Mouse (Mus musculus): ENCODE measurements at regions not wholly inside any gene's neighbourhood (a gene's known extent, or its start where the extent isn't known, plus 50 kb on each side); places are given as distances from the start of the nearest gene placed in this dataset.
"Not testable (repeated sequence)": the region's sequence is repeated elsewhere in the genome, so short reads cannot be mapped to it uniquely, and the experiment has no call there.

- DNase-seq (ENCODE audit: low spot score) = peak; percentile 8
These were observed 229.5 kb upstream of the Arglu1 start for GRCm38 (mm10) chr8:8919582-8920503.

GRCm38 (mm10) chr8:8919040-8919439, 228.7 kb upstream of the Arglu1 start:
- DNase-seq (ENCODE audit: low spot score) = no peak

GRCm38 (mm10) chr8:8907478-8908165, 217.3 kb upstream of the Arglu1 start:
- DNase-seq (ENCODE audit: low spot score) = no peak

GRCm38 (mm10) chr8:8892996-8893395, 202.7 kb upstream of the Arglu1 start:
- DNase-seq (ENCODE audit: low spot score) = no peak

GRCm38 (mm10) chr8:8877286-8877685, 187.0 kb upstream of the Arglu1 start:
- no peak for DNase-seq (ENCODE audit: low spot score)

GRCm38 (mm10) chr8:8876879-8877278, 186.6 kb upstream of the Arglu1 start:
- no peak for DNase-seq (ENCODE audit: low spot score)

- DNase-seq (ENCODE audit: low spot score) = no peak
These were observed 186.1 kb upstream of the Arglu1 start for GRCm38 (mm10) chr8:8876469-8876868.

- no peak for DNase-seq (ENCODE audit: low spot score)
These were observed 181.6 kb upstream of the Arglu1 start for GRCm38 (mm10) chr8:8871938-8872337.

- no peak for DNase-seq (ENCODE audit: low spot score)
These were observed 180.7 kb upstream of the Arglu1 start for GRCm38 (mm10) chr8:8871039-8871438.

- DNase-seq (ENCODE audit: low spot score) = no peak
These were observed 180.2 kb upstream of the Arglu1 start for GRCm38 (mm10) chr8:8870487-8870886.

- no peak for DNase-seq (ENCODE audit: low spot score)
These were observed 179.0 kb upstream of the Arglu1 start for GRCm38 (mm10) chr8:8869338-8869737.

- DNase-seq (ENCODE audit: low spot score) = no peak
These were observed 177.6 kb upstream of the Arglu1 start for GRCm38 (mm10) chr8:8867924-8868323.

- no peak for DNase-seq (ENCODE audit: low spot score)
These were observed 176.9 kb upstream of the Arglu1 start for GRCm38 (mm10) chr8:8867126-8867777.

- DNase-seq (ENCODE audit: low spot score) = no peak
These were observed 172.4 kb upstream of the Arglu1 start for GRCm38 (mm10) chr8:8862767-8863166.

- DNase-seq (ENCODE audit: low spot score) = no peak
These were observed 171.1 kb upstream of the Arglu1 start for GRCm38 (mm10) chr8:8861331-8861940.

- DNase-seq (ENCODE audit: low spot score) = no peak
These were observed 168.3 kb upstream of the Arglu1 start for GRCm38 (mm10) chr8:8858636-8859035.

GRCm38 (mm10) chr8:8852656-8853366, 162.5 kb upstream of the Arglu1 start:
- DNase-seq (ENCODE audit: low spot score) = no peak

- no peak for DNase-seq (ENCODE audit: low spot score)
These were observed 160.9 kb upstream of the Arglu1 start for GRCm38 (mm10) chr8:8851271-8851670.

GRCm38 (mm10) chr8:8850766-8851165, 160.4 kb upstream of the Arglu1 start:
- no peak for DNase-seq (ENCODE audit: low spot score)

GRCm38 (mm10) chr8:8847579-8847978, 157.3 kb upstream of the Arglu1 start:
- no peak for DNase-seq (ENCODE audit: low spot score)

- no peak for DNase-seq (ENCODE audit: low spot score)
These were observed 152.0 kb upstream of the Arglu1 start for GRCm38 (mm10) chr8:8842326-8842725.

GRCm38 (mm10) chr8:8836166-8836565, 145.8 kb upstream of the Arglu1 start:
- not testable (repeated sequence) for DNase-seq (ENCODE audit: low spot score)
